Mouse (Mus musculus): Measurements from ENCODE around the gene Rnf222. TPM values are rescaled to one million over a fixed set of nuclear protein-coding genes. Genes with fewer than 3 reads are reported as not detected.

The Rnf222 gene
- polyA plus RNA-seq, 1 experiment from 2014 or later = 0.30 TPM

Other genes with a start within 250 kb of the Rnf222 start
- 126 and 140 TPM in 2 replicates for gene Myh10, start 197.0 kb upstream of the Rnf222 start, polyA plus RNA-seq (2015; fragmentation: Nextera tagmentation; extraction: Ambion mirVana)
- 90.9 and 97.2 TPM in 2 replicates for gene Ndel1, start 16.7 kb upstream of the Rnf222 start, polyA plus RNA-seq (2015; fragmentation: Nextera tagmentation; extraction: Ambion mirVana)
- 1,181 and 1,252 TPM in 2 replicates for gene Rpl26, start 13.0 kb downstream of the Rnf222 start, polyA plus RNA-seq (2015; fragmentation: Nextera tagmentation; extraction: Ambion mirVana)
- not detected in 2 replicates for gene Odf4, start 38.5 kb downstream of the Rnf222 start, polyA plus RNA-seq (2015; fragmentation: Nextera tagmentation; extraction: Ambion mirVana)
- gene Arhgef15, start 68.9 kb downstream of the Rnf222 start, polyA plus RNA-seq (2015; fragmentation: Nextera tagmentation; extraction: Ambion mirVana) = 6.7 and 7.2 TPM in 2 replicates
- gene Slc25a35, start 79.6 kb downstream of the Rnf222 start, polyA plus RNA-seq (2015; fragmentation: Nextera tagmentation; extraction: Ambion mirVana) = 4.7 and 4.9 TPM in 2 replicates
- 50.1 and 59.3 TPM in 2 replicates for gene Rangrf, start 86.6 kb downstream of the Rnf222 start, polyA plus RNA-seq (2015; fragmentation: Nextera tagmentation; extraction: Ambion mirVana)
- gene Pfas, start 119.9 kb downstream of the Rnf222 start, polyA plus RNA-seq (2015; fragmentation: Nextera tagmentation; extraction: Ambion mirVana) = 42.7 and 44.4 TPM in 2 replicates
- 53.5 and 55.8 TPM in 2 replicates for gene Ctc1, start 127.4 kb downstream of the Rnf222 start, polyA plus RNA-seq (2015; fragmentation: Nextera tagmentation; extraction: Ambion mirVana)
- gene Aurkb, start 157.1 kb downstream of the Rnf222 start, polyA plus RNA-seq (2015; fragmentation: Nextera tagmentation; extraction: Ambion mirVana) = 152 and 153 TPM in 2 replicates
- 8.9 and 10.3 TPM in 2 replicates for gene Borcs6, start 171.2 kb downstream of the Rnf222 start, polyA plus RNA-seq (2015; fragmentation: Nextera tagmentation; extraction: Ambion mirVana)
- 47.2 and 48.2 TPM in 2 replicates for gene Tmem107, start 182.3 kb downstream of the Rnf222 start, polyA plus RNA-seq (2015; fragmentation: Nextera tagmentation; extraction: Ambion mirVana)
- 91.5 and 101 TPM in 2 replicates for gene Vamp2, start 199.9 kb downstream of the Rnf222 start, polyA plus RNA-seq (2015; fragmentation: Nextera tagmentation; extraction: Ambion mirVana)
- 11.1 and 11.5 TPM in 2 replicates for gene Per1, start 206.7 kb downstream of the Rnf222 start, polyA plus RNA-seq (2015; fragmentation: Nextera tagmentation; extraction: Ambion mirVana)
- gene Hes7, start 231.9 kb downstream of the Rnf222 start, polyA plus RNA-seq (2015; fragmentation: Nextera tagmentation; extraction: Ambion mirVana) = 0.44 and 0.47 TPM in 2 replicates
- gene 9130213A22Rik, start 234.0 kb downstream of the Rnf222 start, polyA plus RNA-seq (2015; fragmentation: Nextera tagmentation; extraction: Ambion mirVana) = 0.13 and 0.17 TPM in 2 replicates
- gene Aloxe3, start 237.3 kb downstream of the Rnf222 start, polyA plus RNA-seq (2015; fragmentation: Nextera tagmentation; extraction: Ambion mirVana) = 1.1 TPM in 2 replicates